Mouse (Mus musculus) E14TG2a.4 (cell line): ENCODE results near the gene Ttll4.

Source experiments
- H3K27me3 ChIP-seq: 2 replicates; pipeline ENCODE4 v1.6.1; 2014; ENCODE audit warnings: low read length, control low read depth; ENCODE audit not compliant: insufficient read depth
- H3K36me3 ChIP-seq: 2 replicates; pipeline ENCODE4 v1.6.1; 2014; ENCODE audit warnings: low read length, control low read depth; ENCODE audit not compliant: insufficient read depth
- H3K4me1 ChIP-seq: replicated peaks from 2 replicates; pipeline ENCODE4 v1.6.1; 2014; ENCODE audit warnings: low read depth, low read length, control low read depth
- H3K4me3 ChIP-seq: replicated peaks from 2 replicates; pipeline ENCODE4 v1.5.1; 2014; ENCODE audit warnings: mild to moderate bottlenecking, low read length
- H3K9me3 ChIP-seq: 2 replicates; pipeline ENCODE4 v1.6.1; 2014; ENCODE audit warnings: low read length, control low read depth
- CTCF ChIP-seq: conservative IDR thresholded peaks from 2 replicates; pipeline ENCODE4 v1.5.1; 2014; ENCODE audit warnings: low read length
- NANOG ChIP-seq: IDR thresholded peaks from 2 replicates; pipeline ENCODE4 v1.6.1; 2014; ENCODE audit warnings: borderline replicate concordance, low read length, mixed read lengths

Ttll4 gene

GRCm38 (mm10) chr1:74752833-74753232 lies 91.3 kb downstream of the Ttll4 start:
- Histone ChIP-seq H3K4me1 (peaks cover 30% of the 10 kb centered on the region), H3K36me3 (no peaks in the 10 kb centered on the region), H3K9me3 (no peaks in the 10 kb centered on the region), H3K4me3 (no peak overlapping the region), H3K27me3 (peaks cover 36% of the 10 kb centered on the region)
- TF ChIP-seq CTCF (no peak), NANOG (no peak)
